Mouse (Mus musculus) G1E (cell line): ENCODE results near the gene Tinf2. TPM values are rescaled to one million over a fixed set of nuclear protein-coding genes. Genes with fewer than 3 reads are reported as not detected.
A peak's percentile ranks its signal among the peaks of the same experiment; 100 is the strongest.

Experiments
- ATAC-seq: 2 replicates; pipeline ENCODE4 v1.8.0; 2016; ENCODE audit warnings: mild to moderate bottlenecking; ENCODE audit not compliant: insufficient number of reproducible peaks, poor library complexity, low FRiP score, severe bottlenecking; ENCODE audit errors: extremely low read depth
- DNase-seq: peaks from one replicate; pipeline ENCODE4 v3.0.0; 2012; ENCODE audit warnings: low spot score
- H3K27me3 ChIP-seq: 2 replicates; pipeline ENCODE4 v1.6.1; 2012; ENCODE audit warnings: mild to moderate bottlenecking, low read length, inconsistent platforms; ENCODE audit not compliant: insufficient read depth
- H3K36me3 ChIP-seq: replicated peaks from 2 replicates; pipeline ENCODE3; 2012; ENCODE audit warnings: mild to moderate bottlenecking, inconsistent platforms
- H3K4me1 ChIP-seq: 2 replicates; pipeline ENCODE4 v1.6.1; 2012; ENCODE audit warnings: low read depth, low read length, inconsistent platforms, mixed read lengths; ENCODE audit not compliant: insufficient read depth
- H3K4me3 ChIP-seq: 2 replicates; pipeline ENCODE4 v1.5.1; 2012; ENCODE audit warnings: low read depth, mild to moderate bottlenecking, inconsistent platforms, low read length, moderate library complexity, mixed read lengths
- H3K9me3 ChIP-seq: replicated peaks from 2 replicates; pipeline ENCODE4 v1.6.1; 2012; ENCODE audit warnings: inconsistent platforms
- CTCF ChIP-seq: IDR thresholded peaks from 2 replicates; pipeline ENCODE4 v1.5.1; 2012; ENCODE audit warnings: low read depth, low read length, inconsistent platforms, mixed read lengths
- GATA1 ChIP-seq: IDR thresholded peaks from 2 replicates; pipeline ENCODE4 v1.6.1; 2012; ENCODE audit warnings: borderline replicate concordance, low read length, inconsistent platforms, mixed read lengths
- GATA2 ChIP-seq: IDR thresholded peaks from 2 replicates; pipeline ENCODE4 v1.6.1; 2012; ENCODE audit warnings: low read depth, low read length, inconsistent platforms, borderline replicate concordance
- POLR2AphosphoS5 ChIP-seq: IDR thresholded peaks from 2 replicates; pipeline ENCODE4 v1.6.1; 2012; ENCODE audit warnings: low read depth, low read length, inconsistent platforms; ENCODE audit not compliant: insufficient replicate concordance
- TAL1 ChIP-seq: conservative IDR thresholded peaks from 2 replicates; pipeline ENCODE4 v1.6.1; 2012; ENCODE audit warnings: low read depth, low read length, inconsistent platforms, mixed read lengths
- polyA plus RNA-seq: library from polyadenylated mRNA; stranded (reverse); fragments of >175 nt; gene quantifications from 2 replicates; pipeline ENCODE4 v1.2.3, GENCODE M21; 2012
- total RNA-seq, 2 experiments: library from RNA; stranded (forward) in 1 of 2; stranded (reverse) in 1 of 2; fragments of 200-1000 nt in 1 of 2; fragments of >200 nt in 1 of 2; fragmentation: Nextera tagmentation in 1 of 2; gene quantifications; 2 replicates each; pipeline ENCODE4 v1.2.3; 2014 to 2017

Gene Tinf2
- 51.4 and 55.1 TPM in 2 replicates for total RNA-seq (2014; fragmentation: Nextera tagmentation)
- 42.4 and 42.7 TPM in 2 replicates for total RNA-seq (2017)
- 41.7 and 44.2 TPM in 2 replicates for polyA plus RNA-seq

GRCm38 (mm10) chr14:55681160-55682117, at the start of gene Tinf2:
Gene Tinf2, minus strand, starts transcription at chr14:55681820.
- Histone ChIP-seq H3K27me3 (no peaks in the 10 kb centered on the region), H3K36me3 (peaks cover 47% of the 10 kb centered on the region), H3K4me3 (peak within 1 kb of the TSS; percentile 87), H3K9me3 (no peaks in the 10 kb centered on the region), H3K4me1 (peaks cover 34% of the 10 kb centered on the region)
- peak; percentile 95 for ATAC-seq
- no peak for TF ChIP-seq TAL1
- no peak for TF ChIP-seq GATA1
- no peak for TF ChIP-seq POLR2AphosphoS5
- DNase-seq = peak; percentile 88

GRCm38 (mm10) chr14:55730531-55731032, 49.0 kb upstream of the Tinf2 start:
- peaks cover 43% of the 10 kb centered on the region for H3K4me1 ChIP-seq
- no peaks in the 10 kb centered on the region for H3K36me3 ChIP-seq
- TF ChIP-seq CTCF (no peak), GATA2 (no peak), GATA1 (no peak), POLR2AphosphoS5 (no peak), TAL1 (no peak)
- no peaks in the 10 kb centered on the region for H3K9me3 ChIP-seq
- peak; percentile 63 for ATAC-seq
- DNase-seq = no peak
- H3K4me3 ChIP-seq = no peak overlapping the region
- peaks cover 37% of the 10 kb centered on the region for H3K27me3 ChIP-seq

- no peaks in the 10 kb centered on the region for H3K9me3 ChIP-seq
- ATAC-seq = no peak
- TF ChIP-seq POLR2AphosphoS5 (no peak), TAL1 (no peak), GATA1 (no peak), CTCF (no peak), GATA2 (no peak)
Observed at GRCm38 (mm10) chr14:55730116-55730515, 48.5 kb upstream of the Tinf2 start.

DNA sequence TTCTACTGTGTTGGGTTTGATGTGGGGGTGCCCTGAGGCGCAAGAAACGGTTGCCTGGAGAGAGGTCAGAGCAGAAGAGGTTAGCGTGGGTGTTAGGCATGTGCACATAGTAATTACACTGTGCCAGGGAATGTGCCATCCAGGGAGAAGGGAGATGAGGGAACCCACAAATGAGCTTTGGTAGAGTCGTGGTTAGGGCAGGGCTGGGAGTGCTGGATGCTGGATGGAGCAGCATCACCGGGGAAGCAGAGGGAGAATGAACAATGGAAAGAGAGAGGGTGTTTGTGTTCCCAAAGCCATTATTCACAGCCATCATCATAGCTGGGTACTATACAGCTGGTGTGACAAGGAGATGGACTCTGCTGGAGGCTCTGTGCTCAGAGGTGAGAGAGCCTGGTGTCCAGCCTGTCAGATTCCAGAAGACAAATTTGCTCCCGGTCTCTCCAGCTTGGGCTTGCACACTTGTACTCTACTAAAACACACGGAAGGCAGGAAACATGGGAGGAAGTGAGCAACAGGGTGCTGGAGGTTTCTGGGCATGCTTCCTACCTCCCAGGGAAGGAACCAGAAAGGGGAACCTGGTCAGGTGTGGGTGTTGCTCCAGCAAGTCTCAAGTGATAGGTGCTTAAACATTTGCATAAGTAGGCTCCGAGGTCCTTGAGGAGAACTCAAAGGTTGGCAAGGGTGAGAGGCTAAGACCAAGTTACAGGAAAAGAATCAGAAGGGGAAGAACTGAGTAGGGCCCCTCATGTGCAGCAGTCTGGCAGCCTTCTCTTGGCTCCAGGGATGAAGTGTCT, 46.5 kb upstream of the Tinf2 start:
- DNase-seq (no peak), ATAC-seq (no peak)
- no peak for TF ChIP-seq TAL1
- TF ChIP-seq GATA1 = no peak
- TF ChIP-seq GATA2 = no peak
- no peak for TF ChIP-seq POLR2AphosphoS5
- TF ChIP-seq CTCF = no peak
- Histone ChIP-seq H3K9me3 (no peaks in the 10 kb centered on the region), H3K4me1 (peaks cover 62% of the 10 kb centered on the region), H3K27me3 (peaks cover 23% of the 10 kb centered on the region), H3K36me3 (no peaks in the 10 kb centered on the region), H3K4me3 (no peak overlapping the region)

More at GRCm38 (mm10) chr14:55730116-55730515, 48.5 kb upstream of the Tinf2 start:
- Histone ChIP-seq H3K4me1 (peaks cover 47% of the 10 kb centered on the region), H3K27me3 (peaks cover 37% of the 10 kb centered on the region), H3K36me3 (no peaks in the 10 kb centered on the region), H3K4me3 (no peak overlapping the region)
- DNase-seq = no peak

DNA sequence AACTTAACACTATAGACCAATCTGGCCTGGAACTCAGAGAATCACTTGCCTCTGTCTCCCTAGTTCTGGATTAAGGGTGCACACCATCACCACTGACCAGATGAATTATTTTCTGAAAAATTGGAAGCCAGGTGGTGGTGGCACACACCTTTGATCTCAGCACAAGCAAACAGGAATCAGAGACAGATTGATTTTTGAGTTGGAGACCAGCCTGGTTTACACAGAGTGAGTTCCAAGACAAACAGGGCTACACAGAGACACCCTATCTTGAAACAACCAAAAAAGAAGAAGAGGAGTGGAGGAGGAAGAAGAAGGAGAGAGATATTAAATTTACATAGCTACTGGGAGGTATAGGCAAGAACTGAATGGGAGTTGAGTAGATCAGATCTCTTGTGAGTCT, 44.6 kb upstream of the Tinf2 start:
- no peak overlapping the region for H3K4me3 ChIP-seq
- no peak for DNase-seq
- H3K4me1 ChIP-seq = peaks cover 76% of the 10 kb centered on the region
- H3K36me3 ChIP-seq = no peaks in the 10 kb centered on the region
- TF ChIP-seq TAL1 = no peak
- TF ChIP-seq POLR2AphosphoS5 = no peak
- TF ChIP-seq GATA1 = no peak
- no peak for TF ChIP-seq CTCF
- no peak for TF ChIP-seq GATA2
- ATAC-seq = no peak
- peaks cover 23% of the 10 kb centered on the region for H3K27me3 ChIP-seq
- no peaks in the 10 kb centered on the region for H3K9me3 ChIP-seq

DNA sequence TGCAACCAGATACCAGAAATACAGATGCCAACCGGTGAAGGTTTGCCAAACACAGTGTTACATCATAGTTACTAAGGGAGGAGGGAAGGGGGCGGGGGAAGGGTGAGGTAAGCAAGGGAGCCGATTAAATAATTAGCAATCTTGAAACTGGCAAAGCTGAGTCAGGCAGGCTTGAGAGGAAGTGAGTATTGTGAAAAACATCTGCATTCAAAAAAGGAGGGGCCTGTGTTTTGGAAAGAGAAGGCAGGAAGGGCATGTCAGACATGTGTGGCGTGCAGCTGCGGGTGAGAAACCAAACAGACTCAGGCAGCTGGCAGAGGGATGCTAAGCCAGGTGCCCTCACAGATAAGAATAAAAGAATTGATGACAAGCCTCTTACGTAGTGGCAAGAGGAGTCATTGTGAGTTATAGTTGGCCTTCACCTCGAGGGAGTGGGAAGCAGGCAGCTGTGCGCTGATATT, 42.8 kb upstream of the Tinf2 start:
- Histone ChIP-seq H3K4me1 (peaks cover 78% of the 10 kb centered on the region), H3K36me3 (peaks cover 18% of the 10 kb centered on the region), H3K27me3 (peaks cover 15% of the 10 kb centered on the region), H3K9me3 (no peaks in the 10 kb centered on the region), H3K4me3 (no peak overlapping the region)
- TF ChIP-seq CTCF (no peak), TAL1 (peak; percentile 76), GATA2 (no peak), POLR2AphosphoS5 (no peak), GATA1 (no peak)
- DNase-seq (peak; percentile 46), ATAC-seq (peak; percentile 63)
